In the genomic region with DNA sequence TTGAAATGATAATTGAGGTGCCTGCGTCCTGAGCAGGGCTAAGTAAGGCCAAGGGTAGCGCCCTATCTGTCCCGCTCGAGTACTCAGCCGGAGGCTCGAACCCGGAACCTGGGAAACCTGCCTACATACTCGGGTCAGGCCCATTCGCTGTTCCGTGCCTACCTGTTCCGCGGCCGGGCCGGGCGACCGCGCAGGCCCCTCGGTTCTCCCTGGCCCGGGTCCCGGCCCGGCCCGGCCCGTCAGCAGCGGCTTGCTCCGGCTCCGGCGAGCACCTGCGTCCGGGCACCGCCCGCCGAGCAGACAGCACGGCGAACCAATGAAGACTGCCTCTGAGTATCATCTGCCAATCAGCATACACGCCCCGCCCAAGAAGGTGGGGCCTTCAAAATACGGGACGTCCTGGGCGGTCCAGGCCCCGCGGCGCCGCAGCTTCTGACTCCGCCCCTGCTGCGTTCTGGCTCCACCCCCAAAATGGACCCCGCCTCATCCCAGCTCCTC, we compare ENCODE assay signal across 8 mouse cellular contexts. TPM values are rescaled to one million over a fixed set of nuclear protein-coding genes. Genes with fewer than 3 reads are reported as not detected.
DNase-seq lines count a peak whose midpoint lies in the region; ATAC-seq lines count a peak whose summit lies in the region.

A gene (minus strand): TSS at position 287 of the 498 bp plus-strand sequence.

- DNase-seq in CD4-positive, CD25-positive, alpha-beta regulatory T cell, adult 2 months (ENCODE audit: low read depth, low spot score): peak; percentile 97
- peak; percentile 62 for DNase-seq in fat pad, adult 2 months (ENCODE audit: extremely low read depth, low read depth, low spot score)
- DNase-seq in kidney, postnatal 10 days: peak; percentile 99
- peak; percentile 96 for DNase-seq in natural killer cell, adult 2 months (ENCODE audit: low spot score in 2 of 2)

- peak within 1 kb of the TSS; percentile 69 for H3K4me2 ChIP-seq in heart, embryonic 13.5 days
- H3K4me2 ChIP-seq in liver, embryonic 12.5 days: peak within 1 kb of the TSS; percentile 73
- H3K4me2 ChIP-seq in stomach, embryonic 15.5 days: peak within 1 kb of the TSS; percentile 75

- H3K27me3 ChIP-seq in heart, embryonic 13.5 days (replicated peaks): no peaks in the 10 kb centered on the region
- no peaks in the 10 kb centered on the region for H3K27me3 ChIP-seq in liver, embryonic 12.5 days (replicated peaks)
- H3K27me3 ChIP-seq in stomach, embryonic 15.5 days (replicated peaks): no peaks in the 10 kb centered on the region

- H3K27ac ChIP-seq in brown adipose tissue, adult 24 weeks (replicated peaks; ENCODE audit: low read depth, low read length): peak within 1 kb of the TSS; percentile 71
- H3K27ac ChIP-seq in heart, embryonic 13.5 days (replicated peaks): peak within 1 kb of the TSS; percentile 37; the same call in 1 of the 2 replicates
- H3K27ac ChIP-seq in liver, embryonic 12.5 days: peak within 1 kb of the TSS; percentile 96
- H3K27ac ChIP-seq in stomach, embryonic 15.5 days: no peak within 1 kb of the TSS

- H3K36me3 ChIP-seq in heart, embryonic 13.5 days: 0 out of 2 replicates have a peak, but pooled peaks cover 3% of the 10 kb centered on the region
- peaks cover 29% of the 10 kb centered on the region for H3K36me3 ChIP-seq in liver, embryonic 12.5 days
- no peaks in the 10 kb centered on the region for H3K36me3 ChIP-seq in stomach, embryonic 15.5 days

- H3K4me1 ChIP-seq in brown adipose tissue, adult 24 weeks (ENCODE audit: control insufficient read depth, insufficient read depth, insufficient read length, low read length): no peaks in the 10 kb centered on the region
- H3K4me1 ChIP-seq in heart, embryonic 13.5 days: peaks cover 3% of the 10 kb centered on the region
- H3K4me1 ChIP-seq in liver, embryonic 12.5 days: peaks cover 55% of the 10 kb centered on the region
- H3K4me1 ChIP-seq in stomach, embryonic 15.5 days: 0 out of 2 replicates have a peak, but pooled peaks cover 7% of the 10 kb centered on the region

- under 1% methylated on average over 46 of the region's 46 CpGs for WGBS in heart, embryonic 13.5 days
- under 1% methylated on average over 46 of the region's 46 CpGs for WGBS in liver, embryonic 12.5 days (ENCODE audit: insufficient replicate concordance)
- under 1% methylated on average over 46 of the region's 46 CpGs for WGBS in stomach, embryonic 15.5 days

- no peaks in the 10 kb centered on the region for H3K9me3 ChIP-seq in heart, embryonic 13.5 days
- H3K9me3 ChIP-seq in liver, embryonic 12.5 days (replicated peaks): no peaks in the 10 kb centered on the region
- no peaks in the 10 kb centered on the region for H3K9me3 ChIP-seq in stomach, embryonic 15.5 days

- peak within 1 kb of the TSS; percentile 83 for H3K9ac ChIP-seq in heart, embryonic 13.5 days
- peak within 1 kb of the TSS; percentile 92 for H3K9ac ChIP-seq in liver, embryonic 12.5 days
- H3K9ac ChIP-seq in stomach, embryonic 15.5 days: peak within 1 kb of the TSS; percentile 63

- peak; percentile 100 for ATAC-seq in heart, embryonic 13.5 days (ENCODE audit: extremely low read depth, insufficient number of reproducible peaks, low FRiP score, low TSS enrichment)
- peak; percentile 97 for ATAC-seq in liver, embryonic 12.5 days
- peak; percentile 100 for ATAC-seq in stomach, embryonic 15.5 days (ENCODE audit: insufficient read depth, low FRiP score, low read depth)

- peak within 1 kb of the TSS; percentile 91 for H3K4me3 ChIP-seq in brown adipose tissue, adult 24 weeks (ENCODE audit: insufficient read depth, low read depth, low read length)
- H3K4me3 ChIP-seq in heart, embryonic 13.5 days: peak within 1 kb of the TSS; percentile 68
- H3K4me3 ChIP-seq in liver, embryonic 12.5 days: peak within 1 kb of the TSS; percentile 91
- peak within 1 kb of the TSS; percentile 92 for H3K4me3 ChIP-seq in stomach, embryonic 15.5 days (replicated peaks)

RNA-seq across cellular contexts. Expression of the gene that starts here (rescaled TPM):
- 132 and 147 TPM in 2 replicates for polyA plus RNA-seq in brown adipose tissue, adult 24 weeks (2012; ENCODE audit: insufficient read depth, insufficient read length, missing spikeins)
- polyA plus RNA-seq in heart, embryonic 13.5 days (2015; fragmentation: Nextera tagmentation; extraction: Ambion mirVana): 77.3 and 83.7 TPM in 2 replicates
- polyA plus RNA-seq in liver, embryonic 12.5 days (2016; fragmentation: Nextera tagmentation; extraction: Ambion mirVana): 196 and 205 TPM in 2 replicates
- polyA plus RNA-seq in stomach, embryonic 15.5 days (2015; fragmentation: Nextera tagmentation; extraction: Ambion mirVana): 59.8 and 70.8 TPM in 2 replicates
